Mouse (Mus musculus): ENCODE measurements around the gene Slco4a1. TPM values are rescaled to one million over a fixed set of nuclear protein-coding genes. Genes with fewer than 3 reads are reported as not detected.

The Slco4a1 gene
- total RNA-seq, 2 experiments from 2014 or later: 0.59 TPM

DNA sequence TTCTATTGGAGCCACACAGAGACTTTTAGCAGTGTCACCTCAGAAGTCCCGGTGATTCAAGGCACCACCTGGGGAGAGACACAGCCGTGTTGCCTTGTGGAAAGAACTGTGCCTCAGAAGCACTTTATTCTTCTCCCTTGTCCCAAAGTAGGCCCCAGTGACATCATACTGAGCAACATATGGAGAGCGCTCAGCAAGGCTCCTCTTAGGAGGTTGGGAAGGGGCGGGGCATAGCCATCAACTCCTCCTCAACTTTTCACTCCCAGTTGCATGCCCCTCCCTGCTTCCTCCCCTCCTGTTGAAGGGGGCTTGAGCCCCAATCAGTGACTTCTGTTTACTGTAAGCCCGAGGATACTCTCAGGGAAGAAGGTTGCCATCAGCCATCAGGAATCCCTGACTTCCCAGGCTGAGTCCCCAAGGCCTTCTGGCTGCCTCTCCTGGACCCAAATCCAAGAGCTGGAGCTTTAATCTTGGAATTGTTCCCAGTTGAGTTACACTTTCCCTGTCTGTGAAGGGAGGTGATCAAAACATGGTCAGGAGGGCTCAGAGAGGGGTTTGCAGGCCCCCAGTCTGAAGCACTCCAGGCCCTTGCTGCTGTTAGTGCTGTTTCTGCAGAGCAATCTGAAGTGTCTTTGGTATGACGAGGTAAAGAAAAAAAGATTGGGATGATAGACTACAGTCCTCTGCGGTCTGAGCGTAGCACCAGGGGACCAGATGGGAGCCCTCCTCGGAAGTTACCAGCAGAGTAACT, 45.3 kb downstream of the Slco4a1 start:
- no peak for DNase-seq (ENCODE audit: low spot score in 2 of 2)

- DNase-seq (ENCODE audit: low spot score in 2 of 2): no peak
These were observed 50.2 kb downstream of the Slco4a1 start for GRCm38 (mm10) chr2:180506281-180506680.

DNA sequence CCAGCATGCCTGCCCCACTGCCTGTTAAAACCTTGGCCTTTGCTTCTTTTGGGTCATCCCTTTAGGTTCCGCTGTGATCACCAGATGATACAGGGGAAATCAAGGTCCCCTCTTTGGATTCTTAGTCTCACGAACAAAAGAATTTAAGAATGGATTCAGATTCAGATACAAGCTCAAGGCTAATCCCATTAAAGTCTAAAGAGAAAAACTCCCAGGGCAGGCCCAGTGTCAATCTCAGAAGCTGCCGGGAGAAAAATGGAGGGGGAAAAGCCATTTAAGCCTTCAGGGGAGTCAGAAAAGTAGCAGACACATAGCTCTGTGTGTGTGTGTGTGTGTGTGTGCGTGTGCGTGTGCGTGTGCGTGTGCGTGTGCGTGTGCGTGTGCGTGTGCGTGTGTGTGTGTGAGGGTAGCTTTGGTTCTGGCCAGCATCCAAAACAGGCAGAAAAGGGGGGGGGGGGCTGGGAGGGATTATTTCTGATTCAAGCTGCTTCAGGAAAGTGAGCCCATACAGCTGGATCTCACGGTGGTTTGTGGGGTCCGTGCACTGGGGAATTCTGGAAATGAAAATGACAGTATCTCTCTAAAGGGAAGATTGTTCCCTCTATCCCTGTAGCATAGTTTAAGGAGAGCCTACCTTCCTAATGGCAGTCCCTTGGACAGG, 52.5 kb downstream of the Slco4a1 start:
- DNase-seq (ENCODE audit: low spot score in 2 of 2): no peak

DNA sequence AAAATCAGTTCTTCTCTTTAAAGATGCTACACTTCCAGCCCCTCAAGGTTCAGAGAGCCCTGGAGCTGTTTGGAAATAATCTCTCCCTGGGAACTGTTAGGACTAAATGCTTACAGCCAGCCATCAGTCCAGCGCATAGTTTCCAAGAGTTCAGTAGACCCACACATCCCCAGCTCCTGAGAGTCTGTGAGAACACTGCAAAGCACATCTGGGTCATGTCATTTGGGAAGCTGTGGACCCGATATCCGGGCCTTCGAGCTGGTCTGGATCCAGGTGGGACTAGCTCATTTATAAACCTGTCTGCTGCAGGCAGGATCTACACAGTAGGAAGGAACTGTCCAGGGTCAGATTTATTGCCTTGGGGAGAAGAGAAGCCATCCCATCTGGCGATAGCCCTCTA, 54.8 kb downstream of the Slco4a1 start:
- DNase-seq (ENCODE audit: low spot score in 2 of 2): no peak

DNA sequence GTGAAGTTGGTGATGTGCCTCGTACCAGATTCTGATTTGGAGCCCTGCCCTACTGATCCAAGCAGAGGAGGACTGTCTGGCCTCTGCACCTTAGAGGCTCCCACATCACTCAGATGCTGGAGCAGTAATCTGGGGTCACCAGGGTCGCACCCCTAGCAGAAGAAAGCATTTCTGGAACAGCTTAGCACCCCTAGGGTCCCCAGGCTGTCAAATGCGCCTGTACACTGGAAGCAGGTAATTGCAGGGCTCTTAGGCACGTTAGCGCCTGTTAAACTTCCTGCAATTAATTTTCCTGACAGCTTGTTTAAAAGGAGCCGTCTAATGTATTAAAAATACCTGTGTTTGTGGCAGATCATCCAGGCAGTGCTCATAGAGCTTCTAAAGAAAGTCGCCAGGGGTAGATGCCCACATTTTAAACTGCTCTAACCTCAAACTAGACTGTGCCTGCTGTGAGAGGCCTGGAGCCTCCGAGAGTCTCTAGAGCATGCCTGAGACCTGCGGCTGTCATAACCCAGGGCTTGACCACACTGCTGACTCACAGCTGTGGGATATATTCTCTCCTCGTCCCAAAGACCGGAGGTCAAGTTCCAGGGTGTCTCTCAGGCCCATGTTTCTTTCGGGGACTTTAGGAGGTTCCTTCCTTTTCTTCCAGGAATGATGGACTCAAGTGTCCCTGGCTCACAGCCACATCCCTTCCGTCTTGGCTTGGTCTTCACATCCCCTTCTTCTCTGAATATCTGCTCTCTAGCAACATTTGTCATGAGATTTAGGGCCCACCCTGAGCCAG, 56.0 kb downstream of the Slco4a1 start:
- no peak for DNase-seq (ENCODE audit: low spot score in 2 of 2)

DNA sequence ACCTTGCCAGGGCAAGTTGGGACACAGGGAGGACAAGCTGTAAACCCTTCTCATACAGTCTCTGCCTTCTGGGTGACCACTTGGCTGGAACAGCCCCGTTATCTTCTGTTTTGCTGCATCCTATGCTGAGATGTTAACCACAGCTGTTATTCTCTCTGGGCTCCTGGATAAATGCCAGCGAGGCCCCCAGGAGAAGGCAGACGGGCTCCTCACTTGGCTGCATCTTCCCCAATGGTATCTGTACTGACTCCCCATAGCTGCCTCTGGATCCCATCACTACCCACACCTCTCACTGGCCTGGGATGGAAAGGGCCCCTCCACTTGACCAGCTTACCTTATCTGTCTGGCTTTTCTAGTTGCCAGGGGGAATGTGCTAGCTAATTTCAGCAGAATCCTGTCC, 57.0 kb downstream of the Slco4a1 start:
- DNase-seq (ENCODE audit: low spot score in 2 of 2): no peak

GRCm38 (mm10) chr2:180513835-180514234, 57.8 kb downstream of the Slco4a1 start:
- DNase-seq (ENCODE audit: low spot score in 2 of 2): no peak

DNA sequence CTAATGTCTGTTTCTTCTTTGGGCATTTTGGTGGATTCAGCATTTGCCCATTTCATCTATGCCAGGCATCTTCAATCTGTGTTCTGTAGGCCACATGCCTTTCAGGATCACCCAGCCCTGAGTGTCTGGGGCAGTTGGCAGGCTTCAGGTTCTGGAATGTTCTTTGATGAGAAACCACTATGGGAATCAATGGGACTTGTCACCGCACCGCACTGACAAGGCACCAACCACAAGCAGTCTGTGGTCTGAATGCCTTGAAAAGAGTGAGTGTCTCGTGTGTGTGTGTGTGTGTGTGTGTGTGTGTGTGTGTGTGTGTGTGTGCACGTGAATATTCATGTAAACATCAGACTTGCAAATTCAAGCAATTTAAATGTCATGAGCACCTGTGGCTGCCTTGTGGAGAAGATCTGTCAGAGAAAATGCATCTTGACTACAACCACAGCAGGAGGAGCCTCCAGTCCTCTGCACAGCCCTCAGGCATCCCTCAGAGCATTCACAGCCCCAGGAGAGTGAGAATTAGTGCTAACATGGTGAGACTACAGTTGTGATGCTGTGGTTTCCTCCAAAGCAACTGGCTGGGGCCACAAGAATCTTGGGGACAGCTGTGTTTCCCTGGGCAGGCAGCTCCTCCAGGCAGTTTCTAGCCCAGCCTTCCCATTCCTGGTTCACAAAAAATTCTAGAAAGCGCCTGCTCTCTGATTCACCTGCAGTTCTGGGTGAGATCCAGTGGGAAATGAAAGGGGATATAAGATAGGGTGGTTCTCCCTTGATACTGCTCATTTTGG, 65.6 kb downstream of the Slco4a1 start:
- no peak for DNase-seq (ENCODE audit: low spot score in 2 of 2)

- no peak for DNase-seq (ENCODE audit: low spot score in 2 of 2)
These were observed 66.8 kb downstream of the Slco4a1 start for GRCm38 (mm10) chr2:180522825-180523224.

Other genes with a start within 250 kb of the Slco4a1 start
- gene Lama5, start 230.4 kb upstream of the Slco4a1 start, total RNA-seq (2021): 10 to 100 TPM; 47.5 to 66.5 TPM
- 1,000 to 10,000 TPM; 1,005 to 1,051 TPM for gene Rps21, start 198.9 kb upstream of the Slco4a1 start, total RNA-seq (2021)
- gene Cables2, start 182.7 kb upstream of the Slco4a1 start, total RNA-seq (2021): 10 to 100 TPM; 19.8 to 21.2 TPM
- gene Rbbp8nl, start 166.4 kb upstream of the Slco4a1 start, total RNA-seq (2021): not detected
- under 1 TPM; 0.45 to 0.65 TPM for gene Gata5, start 121.5 kb upstream of the Slco4a1 start, total RNA-seq (2021)
- gene Ntsr1, start 43.7 kb downstream of the Slco4a1 start, total RNA-seq (2021): under 1 TPM; 0.25 to 0.73 TPM
- gene Mrgbp, start 125.1 kb downstream of the Slco4a1 start, total RNA-seq (2021): 10 to 100 TPM; 28.2 to 29.3 TPM
- gene Ogfr, start 133.0 kb downstream of the Slco4a1 start, total RNA-seq (2021): 10 to 100 TPM; 61.4 to 66.1 TPM
- gene Col9a3, start 141.5 kb downstream of the Slco4a1 start, total RNA-seq (2021): 1 to 10 TPM; 2.3 to 3.1 TPM
- under 1 TPM; 0.34 to 0.90 TPM for gene Tcfl5, start 186.5 kb downstream of the Slco4a1 start, total RNA-seq (2021)